Mouse (Mus musculus): ENCODE measurements around the gene Klhl35. TPM values are rescaled to one million over a fixed set of nuclear protein-coding genes. Genes with fewer than 3 reads are reported as not detected.

Gene Klhl35
- total RNA-seq (2018; cell fraction: chromatin; rRNA removed), result 1 to 10 TPM in 6 of 26 experiments, under 1 TPM in 2, not detected in 18; 0.70 to 2.4 (median 1.6) TPM
- 1 to 10 TPM in 1 of 26 experiments, under 1 TPM in 25; 0.11 to 1.1 (median 0.31) TPM for total RNA-seq (2018; cell fraction: cytosol; rRNA removed)
- total RNA-seq (2018; cell fraction: nucleus; rRNA removed), result 1 to 10 TPM in 5 of 26 experiments, under 1 TPM in 6, not detected in 15; 0.31 to 1.5 (median 0.89) TPM
- 0.26 to 0.35 TPM in 2 of 3 replicates, not detected in the other for polyA plus RNA-seq (2018)

- Histone ChIP-seq H3K4me3 (ENCODE audit: inconsistent target) (no peak within 1 kb of the TSS), H3K36me3 (ENCODE audit: inconsistent target) (no peaks in the 10 kb centered on the region), H3K27ac (no peak within 1 kb of the TSS), H3K79me2 (ENCODE audit: inconsistent target) (peaks cover 3% of the 10 kb centered on the region; the same call in 1 of the 2 replicates)
- WGBS (ENCODE audit: missing documents), result 74% methylated on average over 7 of the region's 8 CpGs
Measured at GRCm38 (mm10) chr7:99465811-99466210, at the start of gene Klhl35. Gene Klhl35 (plus strand): TSS chr7:99466004.

GRCm38 (mm10) chr7:99419311-99419710, 46.5 kb upstream of the Klhl35 start:
- Histone ChIP-seq H3K27ac (no peak overlapping the region), H3K36me3 (ENCODE audit: inconsistent target) (no peaks in the 10 kb centered on the region), H3K79me2 (ENCODE audit: inconsistent target) (no peaks in the 10 kb centered on the region), H3K4me3 (ENCODE audit: inconsistent target) (no peak overlapping the region)
- 91% methylated on average over 3 of the region's 3 CpGs for WGBS (ENCODE audit: missing documents)

GRCm38 (mm10) chr7:99421006-99421405, 44.8 kb upstream of the Klhl35 start:
- no peaks in the 10 kb centered on the region for H3K36me3 ChIP-seq (ENCODE audit: inconsistent target)
- H3K4me3 ChIP-seq (ENCODE audit: inconsistent target), result no peak overlapping the region
- WGBS (ENCODE audit: missing documents), result 96% methylated on average over 6 of the region's 6 CpGs
- no peak overlapping the region for H3K27ac ChIP-seq
- no peaks in the 10 kb centered on the region for H3K79me2 ChIP-seq (ENCODE audit: inconsistent target)

- Histone ChIP-seq H3K36me3 (ENCODE audit: inconsistent target) (no peaks in the 10 kb centered on the region), H3K79me2 (ENCODE audit: inconsistent target) (no peaks in the 10 kb centered on the region), H3K4me3 (ENCODE audit: inconsistent target) (no peak overlapping the region), H3K27ac (no peak overlapping the region)
- WGBS (ENCODE audit: missing documents), result 92% methylated on average over 8 of the region's 8 CpGs
Measured at GRCm38 (mm10) chr7:99424538-99425155, 41.2 kb upstream of the Klhl35 start.

GRCm38 (mm10) chr7:99425706-99426105, 40.1 kb upstream of the Klhl35 start:
- Histone ChIP-seq H3K27ac (no peak overlapping the region), H3K79me2 (ENCODE audit: inconsistent target) (no peaks in the 10 kb centered on the region), H3K36me3 (ENCODE audit: inconsistent target) (no peaks in the 10 kb centered on the region), H3K4me3 (ENCODE audit: inconsistent target) (no peak overlapping the region)
- WGBS (ENCODE audit: missing documents), result 89% methylated on average over 4 of the region's 4 CpGs

- 96% methylated on average over 10 of the region's 10 CpGs for WGBS (ENCODE audit: missing documents)
- H3K4me3 ChIP-seq (ENCODE audit: inconsistent target), result no peak overlapping the region
- H3K79me2 ChIP-seq (ENCODE audit: inconsistent target), result no peaks in the 10 kb centered on the region
- H3K27ac ChIP-seq, result no peak overlapping the region
- H3K36me3 ChIP-seq (ENCODE audit: inconsistent target), result no peaks in the 10 kb centered on the region
Measured at GRCm38 (mm10) chr7:99427031-99427430, 38.8 kb upstream of the Klhl35 start.

GRCm38 (mm10) chr7:99427987-99428386, 37.8 kb upstream of the Klhl35 start:
- no peaks in the 10 kb centered on the region for H3K79me2 ChIP-seq (ENCODE audit: inconsistent target)
- 94% methylated on average over 3 of the region's 3 CpGs for WGBS (ENCODE audit: missing documents)
- no peak overlapping the region for H3K27ac ChIP-seq
- no peaks in the 10 kb centered on the region for H3K36me3 ChIP-seq (ENCODE audit: inconsistent target)
- no peak overlapping the region for H3K4me3 ChIP-seq (ENCODE audit: inconsistent target)

GRCm38 (mm10) chr7:99428836-99429235, 37.0 kb upstream of the Klhl35 start:
- no peak overlapping the region for H3K27ac ChIP-seq
- 51% methylated on average over 5 of the region's 5 CpGs for WGBS (ENCODE audit: missing documents)
- no peak overlapping the region for H3K4me3 ChIP-seq (ENCODE audit: inconsistent target)
- no peaks in the 10 kb centered on the region for H3K79me2 ChIP-seq (ENCODE audit: inconsistent target)
- no peaks in the 10 kb centered on the region for H3K36me3 ChIP-seq (ENCODE audit: inconsistent target)

- 96% methylated on average over 6 of the region's 6 CpGs for WGBS (ENCODE audit: missing documents)
- Histone ChIP-seq H3K79me2 (ENCODE audit: inconsistent target) (no peaks in the 10 kb centered on the region), H3K36me3 (ENCODE audit: inconsistent target) (no peaks in the 10 kb centered on the region), H3K4me3 (ENCODE audit: inconsistent target) (no peak overlapping the region), H3K27ac (no peak overlapping the region)
Measured at GRCm38 (mm10) chr7:99429786-99430185, 36.0 kb upstream of the Klhl35 start.

GRCm38 (mm10) chr7:99430246-99430645, 35.6 kb upstream of the Klhl35 start:
- no peaks in the 10 kb centered on the region for H3K36me3 ChIP-seq (ENCODE audit: inconsistent target)
- 91% methylated on average over 11 of the region's 11 CpGs for WGBS (ENCODE audit: missing documents)
- H3K27ac ChIP-seq, result no peak overlapping the region
- no peak overlapping the region for H3K4me3 ChIP-seq (ENCODE audit: inconsistent target)
- no peaks in the 10 kb centered on the region for H3K79me2 ChIP-seq (ENCODE audit: inconsistent target)

- Histone ChIP-seq H3K79me2 (ENCODE audit: inconsistent target) (no peaks in the 10 kb centered on the region), H3K36me3 (ENCODE audit: inconsistent target) (no peaks in the 10 kb centered on the region), H3K4me3 (ENCODE audit: inconsistent target) (no peak overlapping the region), H3K27ac (no peak overlapping the region)
- WGBS (ENCODE audit: missing documents), result 59% methylated on average over 14 of the region's 14 CpGs
Measured at GRCm38 (mm10) chr7:99432248-99432647, 33.6 kb upstream of the Klhl35 start.

- H3K79me2 ChIP-seq (ENCODE audit: inconsistent target), result no peaks in the 10 kb centered on the region
- WGBS (ENCODE audit: missing documents), result 71% methylated on average over 5 of the region's 6 CpGs
- no peak overlapping the region for H3K4me3 ChIP-seq (ENCODE audit: inconsistent target)
- H3K36me3 ChIP-seq (ENCODE audit: inconsistent target), result no peaks in the 10 kb centered on the region
- no peak overlapping the region for H3K27ac ChIP-seq
Measured at GRCm38 (mm10) chr7:99432863-99433262, 32.9 kb upstream of the Klhl35 start.

GRCm38 (mm10) chr7:99434672-99435250, 31.0 kb upstream of the Klhl35 start:
- WGBS (ENCODE audit: missing documents), result 31% methylated on average over 12 of the region's 12 CpGs
- H3K79me2 ChIP-seq (ENCODE audit: inconsistent target), result no peaks in the 10 kb centered on the region
- H3K4me3 ChIP-seq (ENCODE audit: inconsistent target), result no peak overlapping the region
- H3K27ac ChIP-seq, result peak overlapping the region; percentile 50
- no peaks in the 10 kb centered on the region for H3K36me3 ChIP-seq (ENCODE audit: inconsistent target)

- H3K36me3 ChIP-seq (ENCODE audit: inconsistent target), result no peaks in the 10 kb centered on the region
- H3K79me2 ChIP-seq (ENCODE audit: inconsistent target), result no peaks in the 10 kb centered on the region
- WGBS (ENCODE audit: missing documents), result 100% methylated on average over 4 of the region's 4 CpGs
- H3K27ac ChIP-seq, result no peak overlapping the region
- no peak overlapping the region for H3K4me3 ChIP-seq (ENCODE audit: inconsistent target)
Measured at GRCm38 (mm10) chr7:99436530-99436929, 29.3 kb upstream of the Klhl35 start.

GRCm38 (mm10) chr7:99438881-99439280, 26.9 kb upstream of the Klhl35 start:
- Histone ChIP-seq H3K79me2 (ENCODE audit: inconsistent target) (no peaks in the 10 kb centered on the region), H3K4me3 (ENCODE audit: inconsistent target) (no peak overlapping the region), H3K36me3 (ENCODE audit: inconsistent target) (no peaks in the 10 kb centered on the region), H3K27ac (no peak overlapping the region)
- WGBS (ENCODE audit: missing documents), result 84% methylated on average over 10 of the region's 10 CpGs

All from macrophage (primary cell).